Mouse (Mus musculus) heart, embryonic 15.5 days (tissue): Measurements from ENCODE around the gene Ccdc85c. TPM values are rescaled to one million over a fixed set of nuclear protein-coding genes. Genes with fewer than 3 reads are reported as not detected.

ENCODE experiments used
- ATAC-seq: fragments of 200-750 bp; cut with Nextera tagmentation; replicated peaks from 2 replicates; pipeline ENCODE4 v1.8.0; 2017; ENCODE audit warnings: low read depth, moderate TSS enrichment; ENCODE audit not compliant: insufficient number of reproducible peaks, insufficient read depth, low FRiP score
- H3K27ac ChIP-seq: fragments of 300-500 bp; sonication (generic); 2 replicates; pipeline ENCODE4 v1.5.1; 2015; ENCODE audit warnings: mild to moderate bottlenecking, inconsistent platforms
- H3K27me3 ChIP-seq: fragments of 300-500 bp; sonication (generic); 2 replicates; pipeline ENCODE4 v1.6.1; 2015; ENCODE audit warnings: inconsistent platforms
- H3K36me3 ChIP-seq: fragments of 300-500 bp; sonication (generic); 2 replicates; pipeline ENCODE4 v1.6.1; 2015; ENCODE audit warnings: mild to moderate bottlenecking, inconsistent platforms
- H3K4me1 ChIP-seq: fragments of 300-500 bp; sonication (generic); replicated peaks from 2 replicates; pipeline ENCODE4 v1.6.1; 2015; ENCODE audit warnings: inconsistent platforms
- H3K4me2 ChIP-seq: fragments of 300-500 bp; sonication (generic); 2 replicates; pipeline ENCODE4 v1.6.1; 2015; ENCODE audit warnings: inconsistent platforms, mild to moderate bottlenecking, moderate library complexity
- H3K4me3 ChIP-seq: fragments of 300-500 bp; sonication (generic); 2 replicates; pipeline ENCODE4 v1.5.1; 2015; ENCODE audit warnings: mild to moderate bottlenecking, inconsistent platforms
- H3K9ac ChIP-seq: fragments of 300-500 bp; sonication (generic); 2 replicates; pipeline ENCODE4 v1.6.1; 2015; ENCODE audit warnings: mild to moderate bottlenecking, inconsistent platforms
- H3K9me3 ChIP-seq: fragments of 300-500 bp; sonication (generic); replicated peaks from 2 replicates; pipeline ENCODE4 v1.6.1; 2016; ENCODE audit warnings: inconsistent platforms
- WGBS: fragments of 180-500 bp; shearing (Covaris S2); methylation state at CpG from one replicate; pipeline ENCODE4 v1.1.7; 2015; ENCODE audit warnings: mixed read lengths; 5-methylcytosine and 5-hydroxymethylcytosine counted together
- polyA plus RNA-seq: library from polyadenylated mRNA; unstranded; fragments of >200 nt; fragmentation: Nextera tagmentation; extraction: Ambion mirVana; gene quantifications from 2 replicates; pipeline ENCODE4 v1.2.1, GENCODE M21; 2015

Gene Ccdc85c
- polyA plus RNA-seq = 4.7 and 5.7 TPM in 2 replicates

DNA sequence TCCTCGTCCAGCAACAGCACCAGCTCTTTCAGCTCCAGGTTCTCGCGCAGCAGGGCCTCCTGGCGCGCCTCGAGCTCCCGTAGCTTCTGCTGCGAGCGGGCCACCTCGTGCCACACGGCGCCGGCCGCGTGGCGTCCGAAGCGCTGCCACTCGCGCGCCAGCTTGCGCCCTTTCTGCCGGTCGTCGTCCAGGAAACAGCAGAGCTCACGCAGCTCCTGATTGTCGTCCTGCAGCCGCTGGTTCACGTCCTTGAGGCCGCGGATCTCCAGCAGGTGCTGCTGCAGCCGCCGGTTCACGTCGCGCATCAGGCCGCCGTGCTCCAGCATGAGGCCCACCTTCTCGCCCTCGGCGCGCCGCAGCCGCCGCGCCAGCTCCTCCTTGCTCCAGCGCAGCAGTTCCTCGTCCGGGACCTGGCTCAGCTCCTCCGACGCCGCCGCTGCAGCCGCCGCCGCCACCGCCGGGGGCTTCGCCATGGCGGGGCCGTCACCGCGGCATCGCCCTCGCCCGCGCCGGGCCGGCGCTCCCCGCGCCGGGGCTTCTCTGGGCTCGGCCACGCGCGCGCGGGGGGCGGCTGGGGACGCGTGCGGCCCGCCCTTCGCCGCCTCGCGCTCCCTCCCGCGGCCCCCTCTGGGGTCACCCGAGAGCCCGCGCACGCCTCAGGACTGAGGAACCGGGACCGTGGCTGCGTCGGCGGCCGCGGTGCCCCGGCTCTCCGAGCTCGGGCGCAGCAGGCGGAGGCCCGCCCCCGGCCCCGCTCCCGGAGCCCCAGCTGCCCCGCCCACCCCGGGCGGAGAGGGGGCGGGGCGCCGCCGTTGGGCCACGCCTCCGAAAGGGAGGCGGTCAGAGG, at the start of gene Ccdc85c:
TSS of gene Ccdc85c (minus strand) at position 765 of the 847 bp plus-strand sequence.
- Histone ChIP-seq H3K4me2 (peak within 1 kb of the TSS; percentile 92), H3K27ac (peak within 1 kb of the TSS; percentile 67), H3K4me3 (peak within 1 kb of the TSS; percentile 74), H3K4me1 (peaks cover 65% of the 10 kb centered on the region), H3K9me3 (no peaks in the 10 kb centered on the region), H3K9ac (peak within 1 kb of the TSS; percentile 75), H3K36me3 (no peaks in the 10 kb centered on the region), H3K27me3 (peaks cover 4% of the 10 kb centered on the region; the same call in 1 of the 2 replicates)
- under 1% methylated on average over 97 of the region's 120 CpGs for WGBS
- ATAC-seq = no peak; the same call in 1 of the 2 replicates

DNA sequence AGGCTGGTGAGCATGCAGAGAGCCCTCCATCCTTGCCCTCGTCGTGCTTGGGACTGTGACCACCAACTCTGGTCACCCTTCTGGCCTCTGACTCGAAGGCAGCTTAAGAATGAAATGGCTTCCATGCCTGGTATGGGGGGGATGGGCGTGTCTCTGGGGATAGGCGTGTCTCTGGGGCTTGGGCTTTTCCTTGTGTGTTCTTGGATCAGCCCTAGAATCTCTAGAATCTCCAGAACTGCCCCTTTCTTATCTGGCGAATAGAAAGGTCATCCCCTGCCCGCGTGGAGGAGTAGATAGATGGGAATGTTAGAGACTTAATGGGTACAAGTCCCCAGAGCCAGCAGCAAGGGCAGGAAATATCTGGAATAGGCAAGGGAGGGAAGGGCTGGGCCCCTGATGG, 44.9 kb upstream of the Ccdc85c start:
- no peak overlapping the region for H3K9ac ChIP-seq
- H3K4me2 ChIP-seq = no peak overlapping the region
- no peak overlapping the region for H3K27ac ChIP-seq
- H3K4me3 ChIP-seq = no peak overlapping the region
- WGBS = 36% methylated on average over 8 of the region's 8 CpGs
- no peaks in the 10 kb centered on the region for H3K9me3 ChIP-seq
- H3K36me3 ChIP-seq = no peaks in the 10 kb centered on the region
- ATAC-seq = no peak
- peaks cover 19% of the 10 kb centered on the region for H3K4me1 ChIP-seq
- peaks cover 55% of the 10 kb centered on the region for H3K27me3 ChIP-seq

DNA sequence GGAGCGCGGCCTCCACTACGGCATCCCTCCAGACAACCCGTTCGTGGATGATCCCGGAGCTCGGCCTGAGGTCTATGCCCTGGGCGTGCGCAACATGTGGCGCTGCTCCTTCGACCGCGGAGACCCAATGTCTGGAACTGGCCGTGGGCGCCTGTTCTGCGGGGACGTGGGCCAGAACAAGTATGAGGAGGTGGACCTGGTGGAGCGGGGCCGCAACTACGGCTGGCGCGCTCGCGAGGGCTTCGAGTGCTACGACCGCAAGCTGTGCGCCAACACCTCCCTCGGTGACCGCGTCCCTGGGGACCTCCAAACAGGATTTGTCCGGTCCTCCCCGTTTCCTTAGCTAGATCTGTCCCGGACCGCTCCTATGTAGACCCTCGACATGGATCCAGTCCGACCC, 43.3 kb upstream of the Ccdc85c start:
- WGBS = 13% methylated on average over 37 of the region's 37 CpGs

DNA sequence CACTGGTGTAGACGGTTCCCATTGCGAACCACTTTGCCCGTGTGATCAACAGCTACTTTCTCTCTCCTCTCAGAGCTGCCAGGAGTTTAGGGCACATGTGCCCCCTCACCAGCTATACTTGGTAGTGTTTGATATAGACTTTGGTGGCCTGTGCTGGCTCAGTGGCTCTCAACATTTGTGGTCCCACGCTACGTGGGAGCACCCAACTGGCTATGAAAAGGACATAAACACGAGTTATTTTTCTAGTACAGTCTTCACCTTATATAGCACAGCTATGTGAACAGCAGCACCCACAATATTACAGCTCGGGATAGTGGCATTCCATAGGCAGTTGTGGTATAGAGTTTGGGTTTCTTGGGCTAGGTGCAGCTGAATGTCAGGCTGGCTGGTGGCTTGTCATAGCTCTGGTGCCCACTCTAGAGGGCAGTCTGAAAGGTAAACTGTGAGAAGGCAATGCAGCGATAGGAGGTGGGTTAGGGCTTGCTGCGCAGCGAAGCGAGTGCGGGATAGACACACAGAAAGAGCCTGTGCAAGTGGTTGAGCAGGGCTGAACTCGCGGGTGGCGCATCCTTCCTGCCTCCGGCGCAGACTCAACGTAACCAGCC, 42.7 kb upstream of the Ccdc85c start:
- Histone ChIP-seq H3K4me3 (peak overlapping the region; percentile 26), H3K36me3 (no peaks in the 10 kb centered on the region), H3K9me3 (no peaks in the 10 kb centered on the region), H3K27me3 (peaks cover 59% of the 10 kb centered on the region), H3K4me2 (peak overlapping the region; percentile 53), H3K4me1 (peaks cover 19% of the 10 kb centered on the region), H3K27ac (no peak overlapping the region), H3K9ac (no peak overlapping the region)
- no peak for ATAC-seq
- WGBS = 22% methylated on average over 18 of the region's 18 CpGs

More for the DNA sequence above, 43.3 kb upstream of the Ccdc85c start:
- peaks cover 59% of the 10 kb centered on the region for H3K27me3 ChIP-seq
- H3K9ac ChIP-seq = no peak overlapping the region
- H3K27ac ChIP-seq = no peak overlapping the region
- H3K4me3 ChIP-seq = peak overlapping the region; percentile 26
- ATAC-seq = no peak
- H3K9me3 ChIP-seq = no peaks in the 10 kb centered on the region
- H3K36me3 ChIP-seq = no peaks in the 10 kb centered on the region
- peaks cover 19% of the 10 kb centered on the region for H3K4me1 ChIP-seq
- peak overlapping the region; percentile 53 for H3K4me2 ChIP-seq

DNA sequence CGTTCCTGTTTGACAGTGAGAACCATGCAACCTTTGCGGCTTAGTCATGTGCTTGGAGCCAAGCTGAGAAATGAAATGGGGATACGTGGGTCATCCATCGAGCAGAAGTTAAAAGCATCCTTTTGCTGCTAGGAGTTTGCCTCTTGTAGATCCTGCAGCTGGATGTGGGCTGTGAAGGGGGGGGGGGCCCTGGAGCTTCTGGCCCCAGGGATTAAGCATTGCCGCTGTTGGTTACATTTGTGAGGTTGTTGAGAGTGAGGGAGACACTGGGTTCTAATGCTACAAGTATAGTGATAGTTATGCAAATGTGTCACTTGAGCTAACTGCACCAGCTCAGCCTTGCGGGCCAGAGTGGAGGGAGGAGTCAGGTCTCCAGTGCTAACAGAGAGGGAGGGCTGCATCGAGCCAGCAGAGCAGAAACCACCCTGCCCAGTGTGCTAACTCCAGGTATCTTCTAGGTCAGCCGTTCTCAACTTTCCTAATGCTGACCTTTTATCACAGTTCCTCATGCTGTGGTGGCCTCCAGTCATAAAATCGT, 42.0 kb upstream of the Ccdc85c start:
- Histone ChIP-seq H3K27ac (no peak overlapping the region), H3K4me1 (peaks cover 19% of the 10 kb centered on the region), H3K27me3 (peaks cover 59% of the 10 kb centered on the region), H3K9ac (no peak overlapping the region), H3K4me3 (no peak overlapping the region), H3K9me3 (no peaks in the 10 kb centered on the region), H3K36me3 (no peaks in the 10 kb centered on the region), H3K4me2 (no peak overlapping the region)
- 16% methylated on average over 9 of the region's 9 CpGs for WGBS
- ATAC-seq = no peak

DNA sequence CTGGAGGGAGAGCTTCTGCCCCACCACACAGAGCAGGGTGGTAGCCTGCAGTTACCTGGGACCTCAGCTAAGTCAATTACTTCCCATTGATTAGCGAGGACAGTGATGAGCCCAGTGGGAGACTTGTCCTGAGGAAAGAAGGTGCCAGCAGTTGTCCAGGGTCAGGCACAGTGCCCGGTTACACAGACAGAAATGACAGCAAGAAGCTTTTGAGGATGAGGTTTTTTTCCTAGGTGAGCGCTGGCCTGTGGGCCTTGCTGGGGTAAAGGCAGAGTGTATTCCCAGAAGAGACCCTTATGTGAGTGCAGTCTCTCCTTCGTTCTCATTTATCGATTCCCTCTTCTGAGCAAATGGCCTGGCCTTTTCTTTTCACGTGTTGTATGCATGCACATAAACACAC, 41.4 kb upstream of the Ccdc85c start:
- no peaks in the 10 kb centered on the region for H3K36me3 ChIP-seq
- ATAC-seq = no peak
- peaks cover 19% of the 10 kb centered on the region for H3K4me1 ChIP-seq
- no peak overlapping the region for H3K9ac ChIP-seq
- peaks cover 59% of the 10 kb centered on the region for H3K27me3 ChIP-seq
- WGBS = 53% methylated on average over 6 of the region's 6 CpGs
- no peak overlapping the region for H3K4me2 ChIP-seq
- no peaks in the 10 kb centered on the region for H3K9me3 ChIP-seq
- H3K27ac ChIP-seq = no peak overlapping the region
- H3K4me3 ChIP-seq = no peak overlapping the region

DNA sequence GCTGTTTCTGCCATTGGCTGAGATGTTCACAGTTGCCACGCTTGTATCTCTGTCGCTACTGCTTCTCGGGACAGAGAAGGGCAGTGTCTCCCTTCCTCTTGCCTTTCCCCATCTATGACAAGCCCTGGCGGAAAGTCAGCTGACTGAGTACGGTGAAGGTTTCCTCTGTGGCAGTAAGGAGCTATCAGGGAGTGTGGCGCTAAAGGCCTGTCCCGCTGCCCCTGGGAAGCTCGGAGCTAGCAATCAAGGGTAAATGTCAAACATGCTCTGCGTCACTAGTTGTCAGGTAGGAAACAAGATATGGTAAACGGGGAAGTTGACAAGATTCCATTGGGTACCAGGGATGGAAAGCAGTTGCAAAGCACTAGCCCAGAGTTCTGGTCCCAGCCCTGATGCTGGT, 40.6 kb upstream of the Ccdc85c start:
- H3K4me2 ChIP-seq = no peak overlapping the region
- no peak overlapping the region for H3K9ac ChIP-seq
- peaks cover 19% of the 10 kb centered on the region for H3K4me1 ChIP-seq
- H3K4me3 ChIP-seq = no peak overlapping the region
- H3K27ac ChIP-seq = no peak overlapping the region
- peaks cover 57% of the 10 kb centered on the region for H3K27me3 ChIP-seq
- no peaks in the 10 kb centered on the region for H3K36me3 ChIP-seq
- ATAC-seq = no peak
- H3K9me3 ChIP-seq = no peaks in the 10 kb centered on the region
- 26% methylated on average over 10 of the region's 10 CpGs for WGBS

DNA sequence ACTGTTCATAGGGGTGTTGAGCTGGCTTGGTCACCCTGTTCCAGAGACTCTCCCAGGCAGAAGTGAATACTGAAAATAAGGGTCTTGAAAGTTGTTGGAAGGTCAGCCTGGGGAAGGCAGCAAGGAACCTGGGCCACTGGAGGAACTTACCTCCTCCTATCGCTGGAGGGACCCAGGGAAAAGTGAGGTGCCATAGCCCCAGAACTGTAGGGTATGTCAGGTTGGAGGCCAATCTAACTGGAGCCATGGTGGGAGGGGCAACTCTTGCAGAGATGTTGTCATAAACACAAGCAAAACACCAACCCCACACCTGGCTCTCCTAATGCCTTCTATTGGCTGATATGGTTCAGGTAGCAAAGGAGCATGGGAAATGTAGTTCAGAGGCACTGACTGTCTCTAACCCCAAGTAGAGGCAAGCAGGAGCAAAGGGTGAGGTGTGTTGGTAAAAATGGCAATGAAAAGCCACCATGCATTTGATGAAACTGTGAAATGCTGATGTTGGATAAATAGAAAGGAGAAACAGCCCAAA, 38.1 kb upstream of the Ccdc85c start:
- WGBS = 90% methylated on average over 1 of the region's 1 CpGs
- ATAC-seq = no peak

DNA sequence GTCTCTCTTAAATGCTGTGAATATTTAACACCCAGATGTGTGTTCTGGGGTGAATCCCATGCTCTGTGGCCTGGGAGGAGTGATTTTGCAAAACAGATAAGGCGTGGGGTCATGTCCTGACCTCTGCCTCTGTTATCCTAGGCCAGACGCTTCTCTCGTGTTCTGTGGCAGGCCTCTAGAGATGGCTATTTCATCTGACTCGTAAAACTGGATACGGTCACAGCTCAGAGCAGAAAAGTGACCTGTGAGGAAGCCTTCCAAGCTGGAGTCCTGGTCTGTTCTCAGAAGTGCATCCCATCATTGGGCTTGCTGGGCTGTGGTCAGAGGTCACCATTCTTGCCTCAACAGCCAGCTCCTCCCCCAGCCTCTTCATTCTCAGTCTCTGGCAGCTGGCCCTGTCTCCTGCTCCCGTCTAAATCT, 37.2 kb upstream of the Ccdc85c start:
- Histone ChIP-seq H3K27me3 (peaks cover 36% of the 10 kb centered on the region), H3K9ac (no peak overlapping the region), H3K4me2 (no peak overlapping the region), H3K27ac (no peak overlapping the region), H3K36me3 (no peaks in the 10 kb centered on the region), H3K4me1 (peaks cover 7% of the 10 kb centered on the region; the same call in 1 of the 2 replicates), H3K4me3 (no peak overlapping the region), H3K9me3 (no peaks in the 10 kb centered on the region)
- ATAC-seq = no peak
- WGBS = 59% methylated on average over 6 of the region's 6 CpGs

More for the DNA sequence above, 38.1 kb upstream of the Ccdc85c start:
- no peaks in the 10 kb centered on the region for H3K36me3 ChIP-seq
- no peak overlapping the region for H3K27ac ChIP-seq
- H3K27me3 ChIP-seq = peaks cover 37% of the 10 kb centered on the region
- no peak overlapping the region for H3K4me3 ChIP-seq
- H3K9me3 ChIP-seq = no peaks in the 10 kb centered on the region
- H3K4me2 ChIP-seq = no peak overlapping the region
- H3K9ac ChIP-seq = no peak overlapping the region
- peaks cover 6% of the 10 kb centered on the region for H3K4me1 ChIP-seq

DNA sequence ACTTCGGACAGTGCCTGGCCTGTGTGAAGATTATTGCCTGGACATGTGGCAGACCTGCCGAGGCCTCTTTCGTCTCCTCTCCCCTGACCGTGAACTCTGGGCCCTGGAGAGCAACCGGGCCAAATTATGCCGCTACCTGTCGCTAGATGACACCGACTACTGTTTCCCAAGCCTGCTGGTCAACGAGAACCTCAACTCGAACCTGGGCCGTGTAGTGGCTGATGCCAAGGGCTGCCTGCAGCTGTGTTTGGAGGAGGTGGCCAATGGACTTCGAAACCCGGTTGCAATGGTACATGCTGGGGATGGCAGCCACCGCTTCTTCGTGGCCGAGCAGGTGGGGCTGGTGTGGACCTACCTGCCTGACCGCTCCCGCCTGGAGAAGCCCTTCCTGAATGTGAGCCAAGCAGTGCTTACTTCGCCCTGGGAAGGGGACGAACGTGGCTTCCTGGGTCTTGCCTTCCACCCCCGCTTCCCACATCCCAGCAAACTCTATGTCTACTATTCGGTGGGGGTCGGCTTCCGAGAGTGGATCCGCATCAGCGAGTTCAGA, 36.6 kb upstream of the Ccdc85c start:
- H3K27me3 ChIP-seq = peaks cover 34% of the 10 kb centered on the region
- no peak overlapping the region for H3K9ac ChIP-seq
- peaks cover 8% of the 10 kb centered on the region; the same call in 1 of the 2 replicates for H3K4me1 ChIP-seq
- H3K9me3 ChIP-seq = no peaks in the 10 kb centered on the region
- 90% methylated on average over 27 of the region's 27 CpGs for WGBS
- no peak overlapping the region for H3K4me3 ChIP-seq
- H3K27ac ChIP-seq = no peak overlapping the region
- H3K4me2 ChIP-seq = no peak overlapping the region
- H3K36me3 ChIP-seq = no peaks in the 10 kb centered on the region
- no peak for ATAC-seq

DNA sequence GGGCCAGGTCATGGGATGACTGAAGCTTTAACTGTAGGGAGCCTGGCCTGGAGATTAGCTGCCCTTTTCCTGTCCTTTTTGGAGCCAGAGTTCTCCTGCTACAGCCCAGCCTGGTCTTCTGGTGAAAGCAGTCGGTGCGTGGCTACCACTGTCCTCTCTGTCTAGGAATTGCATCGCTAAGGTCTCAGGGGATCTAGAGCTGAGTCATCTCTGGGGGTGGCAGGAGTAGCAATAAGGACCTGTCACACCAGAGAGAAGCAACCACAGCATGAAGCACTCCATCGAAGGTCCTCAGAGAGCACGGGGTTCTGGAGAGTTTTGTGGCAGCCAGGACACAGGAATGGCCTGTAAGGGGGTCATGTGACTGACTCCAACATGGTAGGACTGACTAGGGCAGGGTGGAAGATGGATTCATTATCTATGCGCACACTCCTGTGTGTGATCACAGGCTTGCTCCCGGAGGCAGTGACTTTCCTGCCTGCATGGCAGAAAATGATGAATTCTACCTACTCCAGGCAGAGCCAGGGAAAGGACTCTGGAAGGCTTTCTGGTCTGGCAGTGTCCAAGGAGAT, 35.3 kb upstream of the Ccdc85c start:
- no peak overlapping the region for H3K4me2 ChIP-seq
- no peak for ATAC-seq
- no peak overlapping the region for H3K9ac ChIP-seq
- H3K4me3 ChIP-seq = no peak overlapping the region
- no peaks in the 10 kb centered on the region for H3K36me3 ChIP-seq
- no peaks in the 10 kb centered on the region for H3K9me3 ChIP-seq
- 61% methylated on average over 7 of the region's 7 CpGs for WGBS
- no peak overlapping the region for H3K27ac ChIP-seq
- H3K4me1 ChIP-seq = peaks cover 16% of the 10 kb centered on the region
- peaks cover 27% of the 10 kb centered on the region for H3K27me3 ChIP-seq
